Mouse (Mus musculus) left cerebral cortex, adult 8-10 months (tissue): ENCODE results near the gene Gabrr1. TPM values are rescaled to one million over a fixed set of nuclear protein-coding genes. Genes with fewer than 3 reads are reported as not detected.
A peak's percentile ranks its signal among the peaks of the same experiment; 100 is the strongest.

Experiments
- DNase-seq, 2 experiments: peaks; one replicate each; pipeline ENCODE4 v3.0.0; 2022; ENCODE audit warnings: low spot score in 2 of 2
- total RNA-seq, 4 experiments: library from RNA; stranded (reverse); gene quantifications; 2 replicates each; pipeline ENCODE4 v1.2.4; 2022

The Gabrr1 gene
- total RNA-seq, 4 experiments from 2014 or later = 0.36 TPM; not detected in 3

GRCm38 (mm10) chr4:33208881-33209841 is 76.8 kb downstream of the Gabrr1 start, which contains the start of gene Srsf12:
Gene Srsf12, plus strand, starts transcription at chr4:33208991.
- peak; percentile 44 to 58 for DNase-seq

Other genes starting within 250 kb of the Gabrr1 start
- gene Ankrd6, start 181.7 kb upstream of the Gabrr1 start, total RNA-seq = 10 to 100 TPM; 40.6 to 48.4 (median 40.7) TPM
- 100 to 1,000 TPM in 2 of 4 experiments, 10 to 100 TPM in 2; 95.8 to 117 (median 104) TPM for gene Rragd, start 149.5 kb upstream of the Gabrr1 start, total RNA-seq
- gene Ube2j1, start 101.1 kb upstream of the Gabrr1 start, total RNA-seq = 100 to 1,000 TPM; 107 to 123 (median 109) TPM
- gene Gabrr2, start 69.5 kb upstream of the Gabrr1 start, total RNA-seq = under 1 TPM; 0.58 to 0.96 (median 0.83) TPM
- gene Pm20d2, start 57.2 kb downstream of the Gabrr1 start, total RNA-seq = 1 to 10 TPM; 5.9 to 7.3 (median 6.7) TPM
- 10 to 100 TPM; 22.2 to 27.9 (median 23.8) TPM for gene Srsf12, start 76.5 kb downstream of the Gabrr1 start, total RNA-seq
- gene Pnrc1, start 157.6 kb downstream of the Gabrr1 start, total RNA-seq = 100 to 1,000 TPM; 141 to 154 (median 144) TPM
- gene Rngtt, start 177.8 kb downstream of the Gabrr1 start, total RNA-seq = 10 to 100 TPM; 25.7 to 30.2 (median 27.2) TPM